Mouse (Mus musculus): ENCODE results near the gene Olfr1282. TPM values are rescaled to one million over a fixed set of nuclear protein-coding genes. Genes with fewer than 3 reads are reported as not detected.
"Not testable (repeated sequence)": the region's sequence is repeated elsewhere in the genome, so short reads cannot be mapped to it uniquely, and the experiment has no call there.

The Olfr1282 gene
- polyA plus RNA-seq (2015; fragmentation: Nextera tagmentation; extraction: Ambion mirVana) = not detected in 2 replicates

DNA sequence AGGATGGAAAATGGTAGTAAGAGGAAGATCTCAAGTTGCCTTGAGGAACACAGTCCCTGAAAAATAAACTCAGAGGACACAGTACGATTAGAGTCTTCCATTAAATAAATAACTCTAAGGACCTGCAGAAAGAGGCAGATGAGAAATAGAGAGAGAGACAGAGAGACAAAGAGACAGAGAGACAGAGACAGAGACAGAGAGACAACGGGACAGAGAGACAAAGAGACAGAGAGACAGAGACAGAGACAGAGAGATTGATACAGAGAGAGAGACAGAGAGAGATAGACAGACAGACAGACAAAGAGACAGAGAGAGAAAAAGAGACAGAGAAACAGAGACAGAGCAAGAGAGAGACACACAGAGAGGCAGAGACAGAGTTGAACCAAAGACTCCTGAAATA is at the start of gene Olfr1282:
Gene Olfr1282, minus strand, starts transcription at position 101 of the 400 bp plus-strand sequence.
- no peak within 1 kb of the TSS for H3K27ac ChIP-seq
- H3K4me1 ChIP-seq = no peaks in the 10 kb centered on the region
- no peak for ATAC-seq (ENCODE audit: low FRiP score, low read depth)
- H3K36me3 ChIP-seq = no peaks in the 10 kb centered on the region
- no peak within 1 kb of the TSS for H3K4me3 ChIP-seq
- 72% methylated on average over 2 of the region's 2 CpGs for WGBS
- no peak within 1 kb of the TSS for H3K9ac ChIP-seq
- no peak within 1 kb of the TSS for H3K4me2 ChIP-seq (replicated peaks)
- no peaks in the 10 kb centered on the region for H3K27me3 ChIP-seq
- H3K9me3 ChIP-seq = no peaks in the 10 kb centered on the region

DNA sequence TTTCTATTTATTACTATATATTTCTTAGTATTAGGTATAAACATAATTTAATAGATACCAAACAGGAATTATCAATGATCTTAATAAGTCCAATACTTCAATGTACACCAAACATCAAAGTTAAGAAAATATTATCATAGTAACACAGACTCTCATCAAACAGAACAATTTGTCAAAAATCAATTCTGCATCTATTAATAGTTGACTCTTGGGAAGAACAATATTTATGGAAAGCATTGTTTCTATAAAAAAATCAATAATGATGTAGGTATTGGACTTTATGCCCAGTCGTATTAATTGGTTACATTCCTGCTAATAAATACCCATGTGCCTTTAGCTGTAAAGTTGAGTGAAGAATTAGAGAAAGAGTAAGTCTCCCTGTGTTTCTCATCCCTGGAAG is 39.3 kb upstream of the Olfr1282 start, which contains the start of gene Olfr1284:
Gene Olfr1284, plus strand, starts transcription at position 301 of the 400 bp plus-strand sequence.
- Histone ChIP-seq H3K4me1 (no peaks in the 10 kb centered on the region), H3K9ac (no peak within 1 kb of the TSS), H3K36me3 (no peaks in the 10 kb centered on the region), H3K27ac (no peak within 1 kb of the TSS), H3K4me2 (replicated peaks) (no peak within 1 kb of the TSS), H3K9me3 (no peaks in the 10 kb centered on the region), H3K27me3 (no peaks in the 10 kb centered on the region), H3K4me3 (no peak within 1 kb of the TSS)
- no peak for ATAC-seq (ENCODE audit: low FRiP score, low read depth)
- 87% methylated on average over 1 of the region's 1 CpGs for WGBS

DNA sequence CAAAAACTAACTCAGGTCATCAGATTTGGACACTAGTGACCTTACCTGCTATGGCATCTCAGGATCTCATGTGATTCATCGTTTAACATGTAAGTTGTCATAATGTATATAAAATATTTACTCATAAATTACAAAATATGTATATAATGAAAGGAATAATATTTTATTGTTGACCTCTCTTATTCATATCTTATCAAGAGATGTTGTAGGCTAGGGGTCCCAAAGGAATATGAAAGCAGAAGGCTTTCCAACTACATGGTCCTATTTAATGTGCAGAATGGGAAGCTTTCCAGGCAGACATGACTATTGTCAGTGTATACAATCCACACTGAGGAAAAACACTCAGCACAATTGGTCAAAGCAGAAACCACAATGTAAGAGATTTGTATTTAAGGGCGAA is 30.6 kb upstream of the Olfr1282 start, which contains the start of gene Olfr1283:
Gene Olfr1283, plus strand, starts transcription at position 301 of the 400 bp plus-strand sequence.
- H3K4me3 ChIP-seq = no peak within 1 kb of the TSS
- no peak within 1 kb of the TSS for H3K9ac ChIP-seq
- H3K27ac ChIP-seq = no peak within 1 kb of the TSS
- H3K36me3 ChIP-seq = no peaks in the 10 kb centered on the region
- ATAC-seq (ENCODE audit: low FRiP score, low read depth) = no peak
- H3K4me1 ChIP-seq = no peaks in the 10 kb centered on the region
- WGBS = 76% methylated on average over 2 of the region's 2 CpGs
- no peak within 1 kb of the TSS for H3K4me2 ChIP-seq (replicated peaks)
- no peaks in the 10 kb centered on the region for H3K27me3 ChIP-seq
- H3K9me3 ChIP-seq = no peaks in the 10 kb centered on the region

DNA sequence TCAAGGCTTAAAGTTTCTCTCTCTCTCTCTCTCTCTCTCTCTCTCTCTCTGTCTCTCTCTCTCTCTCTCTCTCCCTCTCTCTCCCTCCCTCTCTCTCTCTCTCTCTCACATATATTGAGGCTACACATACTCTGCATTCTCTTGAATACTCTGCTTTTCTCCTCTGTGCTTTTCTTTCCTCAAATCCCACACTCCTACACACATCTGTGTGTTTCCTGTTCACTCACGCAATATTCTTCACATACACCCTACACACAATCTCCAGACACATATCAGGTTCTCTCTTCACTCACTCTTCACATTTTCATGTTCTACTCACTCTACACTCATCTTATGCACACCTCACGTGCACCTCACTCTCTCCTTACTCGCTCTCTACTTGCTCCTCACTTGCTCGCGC is 2.2 kb downstream of the Olfr1282 start:
- WGBS = 86% methylated on average over 5 of the region's 5 CpGs
- H3K36me3 ChIP-seq; H3K4me1 ChIP-seq; H3K4me2 ChIP-seq (replicated peaks); H3K4me3 ChIP-seq; H3K9ac ChIP-seq; H3K27ac ChIP-seq; H3K9me3 ChIP-seq; H3K27me3 ChIP-seq; ATAC-seq (ENCODE audit: low FRiP score, low read depth): not testable (repeated sequence)

DNA sequence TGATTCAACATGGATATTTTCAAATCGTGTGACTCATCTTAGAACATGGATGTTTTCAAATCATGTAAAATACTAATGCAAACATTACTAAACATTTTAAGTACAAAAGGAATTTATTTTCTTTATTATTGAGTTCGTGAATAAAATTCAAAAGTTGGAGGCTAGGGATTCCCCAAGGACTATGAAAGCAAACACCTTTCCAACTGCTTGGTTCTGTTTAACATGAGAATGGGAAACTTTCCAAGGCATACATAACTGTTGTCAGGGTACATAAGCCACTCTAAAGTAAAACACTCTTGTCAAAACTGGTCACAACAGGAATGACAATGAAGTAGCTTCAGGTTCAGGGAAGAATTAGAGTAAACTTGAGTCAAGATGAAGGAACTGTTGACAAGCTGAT is 9.7 kb downstream of the Olfr1282 start, which contains the start of gene Olfr1281:
Gene Olfr1281, plus strand, starts transcription at position 301 of the 400 bp plus-strand sequence.
- no peak within 1 kb of the TSS for H3K27ac ChIP-seq
- H3K4me2 ChIP-seq (replicated peaks) = no peak within 1 kb of the TSS
- 69% methylated on average over 2 of the region's 2 CpGs for WGBS
- H3K4me1 ChIP-seq = no peaks in the 10 kb centered on the region
- no peaks in the 10 kb centered on the region for H3K9me3 ChIP-seq
- no peaks in the 10 kb centered on the region for H3K27me3 ChIP-seq
- no peaks in the 10 kb centered on the region for H3K36me3 ChIP-seq
- no peak for ATAC-seq (ENCODE audit: low FRiP score, low read depth)
- no peak within 1 kb of the TSS for H3K4me3 ChIP-seq
- no peak within 1 kb of the TSS for H3K9ac ChIP-seq

DNA sequence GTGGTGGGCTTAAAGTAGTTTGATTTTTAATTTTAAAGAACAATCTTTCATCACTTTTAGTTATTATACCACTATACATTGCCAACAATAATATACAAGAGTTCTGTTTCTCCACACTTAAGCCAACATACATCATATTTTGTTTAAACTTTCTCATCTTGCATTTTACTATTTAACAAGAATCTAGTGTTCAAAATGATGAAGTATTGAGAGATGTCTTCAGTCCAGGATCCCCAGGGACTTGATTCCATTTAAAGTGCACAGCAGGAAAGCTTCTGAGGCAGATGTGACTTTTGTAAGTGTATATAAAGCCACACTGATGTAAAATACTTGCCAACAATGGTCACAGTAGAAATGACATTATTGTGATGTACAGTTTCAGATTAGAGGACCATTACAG is 22.2 kb downstream of the Olfr1282 start, which contains the start of gene Olfr1280:
Gene Olfr1280, plus strand, starts transcription at position 301 of the 400 bp plus-strand sequence.
- Histone ChIP-seq H3K4me2 (replicated peaks) (no peak within 1 kb of the TSS), H3K9ac (no peak within 1 kb of the TSS), H3K4me1 (no peaks in the 10 kb centered on the region), H3K27me3 (no peaks in the 10 kb centered on the region), H3K27ac (no peak within 1 kb of the TSS), H3K9me3 (no peaks in the 10 kb centered on the region), H3K36me3 (no peaks in the 10 kb centered on the region), H3K4me3 (no peak within 1 kb of the TSS)
- ATAC-seq (ENCODE audit: low FRiP score, low read depth) = no peak

DNA sequence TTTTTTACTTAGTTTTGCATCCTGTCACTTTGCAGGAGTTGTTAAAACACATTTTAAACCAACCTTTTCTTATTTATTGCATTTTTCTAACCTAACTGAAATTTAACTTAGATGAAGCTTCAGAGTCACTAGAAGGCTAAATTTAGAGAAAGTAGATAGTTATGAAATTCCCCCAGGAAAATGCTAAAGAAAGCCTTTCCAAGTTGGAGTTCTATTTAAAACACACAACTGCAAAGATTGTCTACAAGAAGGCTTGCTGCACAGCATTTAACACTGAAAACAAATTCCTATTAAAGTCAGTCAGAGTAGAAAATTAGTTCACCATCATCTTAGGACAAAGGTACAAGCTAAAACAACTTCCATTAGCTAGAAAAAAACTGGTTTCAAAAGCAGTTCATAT is 35.5 kb downstream of the Olfr1282 start, which contains the start of gene Olfr1279:
Gene Olfr1279, plus strand, starts transcription at position 262 of the 400 bp plus-strand sequence.
- ATAC-seq (ENCODE audit: low FRiP score, low read depth) = no peak
- Histone ChIP-seq H3K4me3 (no peak within 1 kb of the TSS), H3K4me1 (no peaks in the 10 kb centered on the region), H3K9me3 (no peaks in the 10 kb centered on the region), H3K27ac (no peak within 1 kb of the TSS), H3K27me3 (no peaks in the 10 kb centered on the region), H3K4me2 (replicated peaks) (no peak within 1 kb of the TSS), H3K36me3 (no peaks in the 10 kb centered on the region), H3K9ac (no peak within 1 kb of the TSS)

DNA sequence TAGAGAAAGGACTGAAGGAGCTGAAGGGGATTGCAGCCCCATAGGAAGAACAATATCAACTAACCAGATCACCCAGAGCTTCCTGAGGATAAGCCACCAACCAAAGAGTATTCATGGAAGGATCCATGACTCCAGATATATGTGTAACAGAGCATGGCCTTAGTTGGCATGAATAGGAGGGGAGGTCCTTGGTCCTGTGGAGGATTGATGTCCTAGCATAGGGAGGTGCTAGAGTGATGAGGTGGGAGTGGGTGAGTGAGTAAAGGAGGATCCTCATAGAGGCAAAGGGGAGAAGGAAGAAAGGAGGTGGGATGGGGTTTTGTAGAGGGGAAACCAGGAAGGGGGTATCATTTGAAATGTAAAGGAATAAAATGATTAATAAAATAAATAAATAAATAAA is 37.3 kb downstream of the Olfr1282 start:
- no peak for ATAC-seq (ENCODE audit: low FRiP score, low read depth)
- no peak overlapping the region for H3K4me3 ChIP-seq
- H3K9me3 ChIP-seq = no peaks in the 10 kb centered on the region
- no peak overlapping the region for H3K4me2 ChIP-seq (replicated peaks)
- H3K36me3 ChIP-seq = no peaks in the 10 kb centered on the region
- H3K9ac ChIP-seq = no peak overlapping the region
- no peaks in the 10 kb centered on the region for H3K27me3 ChIP-seq
- H3K27ac ChIP-seq = no peak overlapping the region
- H3K4me1 ChIP-seq = no peaks in the 10 kb centered on the region

DNA sequence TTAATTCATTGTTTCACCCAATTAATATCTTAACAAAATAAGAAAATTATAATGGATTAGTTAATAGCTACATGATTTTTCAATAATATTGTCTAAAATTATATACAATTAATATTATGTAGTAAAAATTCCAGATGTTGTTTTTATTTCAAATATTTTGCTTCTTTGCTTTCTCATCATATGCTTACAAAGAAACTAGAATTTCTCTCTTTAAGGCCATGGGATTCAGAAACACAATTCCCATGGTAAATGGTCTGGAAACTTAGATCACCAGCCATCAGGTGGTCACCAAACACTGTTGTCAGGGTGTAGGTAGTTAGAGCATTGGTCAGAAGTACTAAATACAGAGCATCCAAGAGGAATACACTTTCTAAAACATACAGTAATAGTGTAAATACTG is 46.0 kb downstream of the Olfr1282 start, which contains the start of gene Olfr1278:
Gene Olfr1278, plus strand, starts transcription at position 301 of the 400 bp plus-strand sequence.
- Histone ChIP-seq H3K9ac (no peak within 1 kb of the TSS), H3K9me3 (no peaks in the 10 kb centered on the region), H3K27me3 (no peaks in the 10 kb centered on the region), H3K27ac (no peak within 1 kb of the TSS), H3K36me3 (no peaks in the 10 kb centered on the region), H3K4me3 (no peak within 1 kb of the TSS), H3K4me2 (replicated peaks) (no peak within 1 kb of the TSS), H3K4me1 (no peaks in the 10 kb centered on the region)
- ATAC-seq (ENCODE audit: low FRiP score, low read depth) = no peak

Other genes starting within 250 kb of the Olfr1282 start
- gene Gm13941, start 230.1 kb downstream of the Olfr1282 start, polyA plus RNA-seq (2015; fragmentation: Nextera tagmentation; extraction: Ambion mirVana) = not detected in 2 replicates
- not detected in 2 replicates for gene Gm15130, start 183.1 kb downstream of the Olfr1282 start, polyA plus RNA-seq (2015; fragmentation: Nextera tagmentation; extraction: Ambion mirVana)
- gene 4930430A15Rik, start 106.5 kb downstream of the Olfr1282 start, polyA plus RNA-seq (2015; fragmentation: Nextera tagmentation; extraction: Ambion mirVana) = not detected in 2 replicates
- gene Olfr1275, start 100.8 kb downstream of the Olfr1282 start, polyA plus RNA-seq (2015; fragmentation: Nextera tagmentation; extraction: Ambion mirVana) = not detected in 2 replicates
- not detected in 2 replicates for gene Olfr1276, start 81.6 kb downstream of the Olfr1282 start, polyA plus RNA-seq (2015; fragmentation: Nextera tagmentation; extraction: Ambion mirVana)
- not detected in 2 replicates for gene Olfr1277, start 62.0 kb downstream of the Olfr1282 start, polyA plus RNA-seq (2015; fragmentation: Nextera tagmentation; extraction: Ambion mirVana)
- not detected in 2 replicates for gene Olfr1278, start 45.9 kb downstream of the Olfr1282 start, polyA plus RNA-seq (2015; fragmentation: Nextera tagmentation; extraction: Ambion mirVana)
- gene Olfr1279, start 35.4 kb downstream of the Olfr1282 start, polyA plus RNA-seq (2015; fragmentation: Nextera tagmentation; extraction: Ambion mirVana) = not detected in 2 replicates
- gene Olfr1280, start 22.1 kb downstream of the Olfr1282 start, polyA plus RNA-seq (2015; fragmentation: Nextera tagmentation; extraction: Ambion mirVana) = not detected in 2 replicates
- gene Olfr1281, start 9.6 kb downstream of the Olfr1282 start, polyA plus RNA-seq (2015; fragmentation: Nextera tagmentation; extraction: Ambion mirVana) = not detected in 2 replicates
- not detected in 2 replicates for gene Olfr1283, start 30.7 kb upstream of the Olfr1282 start, polyA plus RNA-seq (2015; fragmentation: Nextera tagmentation; extraction: Ambion mirVana)
- gene Olfr1284, start 39.4 kb upstream of the Olfr1282 start, polyA plus RNA-seq (2015; fragmentation: Nextera tagmentation; extraction: Ambion mirVana) = not detected in 2 replicates
- gene Olfr1286, start 87.0 kb upstream of the Olfr1282 start, polyA plus RNA-seq (2015; fragmentation: Nextera tagmentation; extraction: Ambion mirVana) = not detected in 2 replicates
- gene Olfr1287, start 113.1 kb upstream of the Olfr1282 start, polyA plus RNA-seq (2015; fragmentation: Nextera tagmentation; extraction: Ambion mirVana) = not detected in 2 replicates
- gene Olfr1288, start 138.0 kb upstream of the Olfr1282 start, polyA plus RNA-seq (2015; fragmentation: Nextera tagmentation; extraction: Ambion mirVana) = not detected in 2 replicates
- gene Olfr1289, start 144.7 kb upstream of the Olfr1282 start, polyA plus RNA-seq (2015; fragmentation: Nextera tagmentation; extraction: Ambion mirVana) = not detected in 2 replicates
- gene Olfr1290, start 157.8 kb upstream of the Olfr1282 start, polyA plus RNA-seq (2015; fragmentation: Nextera tagmentation; extraction: Ambion mirVana) = not detected in 2 replicates
- gene Olfr1291-ps1, start 161.1 kb upstream of the Olfr1282 start, polyA plus RNA-seq (2015; fragmentation: Nextera tagmentation; extraction: Ambion mirVana) = not detected in 2 replicates
- gene Olfr1293-ps, start 189.1 kb upstream of the Olfr1282 start, polyA plus RNA-seq (2015; fragmentation: Nextera tagmentation; extraction: Ambion mirVana) = not detected in 2 replicates
- not detected in 2 replicates for gene Olfr1294, start 204.2 kb upstream of the Olfr1282 start, polyA plus RNA-seq (2015; fragmentation: Nextera tagmentation; extraction: Ambion mirVana)
- not detected in 2 replicates for gene Olfr1295, start 233.6 kb upstream of the Olfr1282 start, polyA plus RNA-seq (2015; fragmentation: Nextera tagmentation; extraction: Ambion mirVana)

Data from limb, embryonic 13.5 days (tissue).